Mouse (Mus musculus): ENCODE data around the gene Zfp341. TPM values are rescaled to one million over a fixed set of nuclear protein-coding genes. Genes with fewer than 3 reads are reported as not detected.

Zfp341 gene
- polyA plus RNA-seq, 1 experiment from 2014 or later, result 2.3 TPM

GRCm38 (mm10) chr2:154685772-154686171 lies 72.7 kb downstream of the Zfp341 start:
- Histone ChIP-seq H3K4me3 (ENCODE audit: low read depth, low read length) (no peak overlapping the region), H3K4me1 (ENCODE audit: control insufficient read depth, insufficient read depth, low read length) (peaks cover 17% of the 10 kb centered on the region), H3K4me2 (ENCODE audit: low read length) (no peak overlapping the region), H3K27me3 (ENCODE audit: control insufficient read depth, insufficient read depth, low read depth, low read length) (no peaks in the 10 kb centered on the region), H3K9ac (ENCODE audit: low read depth, low read length) (no peak overlapping the region), H3K27ac (ENCODE audit: low read length) (no peak overlapping the region), H3K36me3 (ENCODE audit: control insufficient read depth, insufficient read depth, low read length) (peaks cover 5% of the 10 kb centered on the region; the same call in 1 of the 2 replicates), H3K9me3 (replicated peaks; ENCODE audit: control insufficient read depth, low read length, poor library complexity, severe bottlenecking) (no peaks in the 10 kb centered on the region)
- ATAC-seq, result no peak
- 84% methylated on average over 3 of the region's 3 CpGs for WGBS

GRCm38 (mm10) chr2:154686819-154687218 lies 73.7 kb downstream of the Zfp341 start:
- no peak for ATAC-seq
- WGBS, result 97% methylated on average over 3 of the region's 3 CpGs
- peaks cover 5% of the 10 kb centered on the region; the same call in 1 of the 2 replicates for H3K36me3 ChIP-seq (ENCODE audit: control insufficient read depth, insufficient read depth, low read length)
- H3K9ac ChIP-seq (ENCODE audit: low read depth, low read length), result no peak overlapping the region
- H3K4me2 ChIP-seq (ENCODE audit: low read length), result no peak overlapping the region
- H3K9me3 ChIP-seq (replicated peaks; ENCODE audit: control insufficient read depth, low read length, poor library complexity, severe bottlenecking), result no peaks in the 10 kb centered on the region
- peaks cover 12% of the 10 kb centered on the region for H3K4me1 ChIP-seq (ENCODE audit: control insufficient read depth, insufficient read depth, low read length)
- no peak overlapping the region for H3K4me3 ChIP-seq (ENCODE audit: low read depth, low read length)
- H3K27ac ChIP-seq (ENCODE audit: low read length), result no peak overlapping the region
- H3K27me3 ChIP-seq (ENCODE audit: control insufficient read depth, insufficient read depth, low read depth, low read length), result no peaks in the 10 kb centered on the region

GRCm38 (mm10) chr2:154689391-154689790 lies 76.3 kb downstream of the Zfp341 start:
- no peak overlapping the region for H3K4me2 ChIP-seq (ENCODE audit: low read length)
- H3K36me3 ChIP-seq (ENCODE audit: control insufficient read depth, insufficient read depth, low read length), result peaks cover 5% of the 10 kb centered on the region; the same call in 1 of the 2 replicates

GRCm38 (mm10) chr2:154690959-154691358 lies 77.9 kb downstream of the Zfp341 start:
- no peak overlapping the region for H3K27ac ChIP-seq (ENCODE audit: low read length)
- H3K27me3 ChIP-seq (ENCODE audit: control insufficient read depth, insufficient read depth, low read depth, low read length), result no peaks in the 10 kb centered on the region
- H3K36me3 ChIP-seq (ENCODE audit: control insufficient read depth, insufficient read depth, low read length), result peaks cover 8% of the 10 kb centered on the region
- H3K9ac ChIP-seq (ENCODE audit: low read depth, low read length), result no peak overlapping the region
- H3K9me3 ChIP-seq (replicated peaks; ENCODE audit: control insufficient read depth, low read length, poor library complexity, severe bottlenecking), result no peaks in the 10 kb centered on the region
- H3K4me3 ChIP-seq (ENCODE audit: low read depth, low read length), result no peak overlapping the region
- ATAC-seq, result no peak
- 97% methylated on average over 5 of the region's 5 CpGs for WGBS
- no peak overlapping the region for H3K4me2 ChIP-seq (ENCODE audit: low read length)
- no peaks in the 10 kb centered on the region for H3K4me1 ChIP-seq (ENCODE audit: control insufficient read depth, insufficient read depth, low read length)

More at GRCm38 (mm10) chr2:154689391-154689790, 76.3 kb downstream of the Zfp341 start:
- H3K9ac ChIP-seq (ENCODE audit: low read depth, low read length), result no peak overlapping the region
- no peaks in the 10 kb centered on the region for H3K4me1 ChIP-seq (ENCODE audit: control insufficient read depth, insufficient read depth, low read length)
- no peak for ATAC-seq
- 94% methylated on average over 14 of the region's 14 CpGs for WGBS
- no peak overlapping the region for H3K4me3 ChIP-seq (ENCODE audit: low read depth, low read length)
- no peaks in the 10 kb centered on the region for H3K9me3 ChIP-seq (replicated peaks; ENCODE audit: control insufficient read depth, low read length, poor library complexity, severe bottlenecking)
- no peak overlapping the region for H3K27ac ChIP-seq (ENCODE audit: low read length)
- H3K27me3 ChIP-seq (ENCODE audit: control insufficient read depth, insufficient read depth, low read depth, low read length), result no peaks in the 10 kb centered on the region

- H3K4me1 ChIP-seq (ENCODE audit: control insufficient read depth, insufficient read depth, low read length), result no peaks in the 10 kb centered on the region
- no peak overlapping the region for H3K27ac ChIP-seq (ENCODE audit: low read length)
- 78% methylated on average over 11 of the region's 11 CpGs for WGBS
- no peak overlapping the region for H3K4me2 ChIP-seq (ENCODE audit: low read length)
- no peaks in the 10 kb centered on the region for H3K27me3 ChIP-seq (ENCODE audit: control insufficient read depth, insufficient read depth, low read depth, low read length)
- H3K9me3 ChIP-seq (replicated peaks; ENCODE audit: control insufficient read depth, low read length, poor library complexity, severe bottlenecking), result no peaks in the 10 kb centered on the region
- ATAC-seq, result no peak
- no peak overlapping the region for H3K4me3 ChIP-seq (ENCODE audit: low read depth, low read length)
- no peak overlapping the region for H3K9ac ChIP-seq (ENCODE audit: low read depth, low read length)
- H3K36me3 ChIP-seq (ENCODE audit: control insufficient read depth, insufficient read depth, low read length), result peaks cover 8% of the 10 kb centered on the region
Observed at GRCm38 (mm10) chr2:154693186-154693940, 80.3 kb downstream of the Zfp341 start.

GRCm38 (mm10) chr2:154693941-154694256 lies 80.8 kb downstream of the Zfp341 start:
- no peak for ATAC-seq
- Histone ChIP-seq H3K4me2 (ENCODE audit: low read length) (no peak overlapping the region), H3K4me3 (ENCODE audit: low read depth, low read length) (no peak overlapping the region), H3K9ac (ENCODE audit: low read depth, low read length) (no peak overlapping the region), H3K36me3 (ENCODE audit: control insufficient read depth, insufficient read depth, low read length) (peaks cover 8% of the 10 kb centered on the region), H3K27ac (ENCODE audit: low read length) (no peak overlapping the region), H3K9me3 (replicated peaks; ENCODE audit: control insufficient read depth, low read length, poor library complexity, severe bottlenecking) (no peaks in the 10 kb centered on the region), H3K27me3 (ENCODE audit: control insufficient read depth, insufficient read depth, low read depth, low read length) (no peaks in the 10 kb centered on the region), H3K4me1 (ENCODE audit: control insufficient read depth, insufficient read depth, low read length) (no peaks in the 10 kb centered on the region)
- 95% methylated on average over 12 of the region's 12 CpGs for WGBS

GRCm38 (mm10) chr2:154695690-154696089 lies 82.6 kb downstream of the Zfp341 start:
- Histone ChIP-seq H3K27ac (ENCODE audit: low read length) (no peak overlapping the region), H3K27me3 (ENCODE audit: control insufficient read depth, insufficient read depth, low read depth, low read length) (no peaks in the 10 kb centered on the region), H3K4me1 (ENCODE audit: control insufficient read depth, insufficient read depth, low read length) (no peaks in the 10 kb centered on the region), H3K9ac (ENCODE audit: low read depth, low read length) (no peak overlapping the region), H3K4me3 (ENCODE audit: low read depth, low read length) (no peak overlapping the region), H3K36me3 (ENCODE audit: control insufficient read depth, insufficient read depth, low read length) (peaks cover 5% of the 10 kb centered on the region; the same call in 1 of the 2 replicates), H3K4me2 (ENCODE audit: low read length) (no peak overlapping the region), H3K9me3 (replicated peaks; ENCODE audit: control insufficient read depth, low read length, poor library complexity, severe bottlenecking) (no peaks in the 10 kb centered on the region)
- no peak for ATAC-seq
- WGBS, result 80% methylated on average over 8 of the region's 8 CpGs

Other genes starting within 250 kb of the Zfp341 start
- gene Cdk5rap1, start 240.3 kb upstream of the Zfp341 start, polyA plus RNA-seq (2015; fragmentation: Nextera tagmentation; extraction: Ambion mirVana), result 12.2 and 16.3 TPM in 2 replicates
- 9.2 and 12.3 TPM in 2 replicates for gene Snta1, start 205.2 kb upstream of the Zfp341 start, polyA plus RNA-seq (2015; fragmentation: Nextera tagmentation; extraction: Ambion mirVana)
- 50.2 and 53.1 TPM in 2 replicates for gene Cbfa2t2, start 176.8 kb upstream of the Zfp341 start, polyA plus RNA-seq (2015; fragmentation: Nextera tagmentation; extraction: Ambion mirVana)
- gene 1700003F12Rik, start 66.2 kb upstream of the Zfp341 start, polyA plus RNA-seq (2015; fragmentation: Nextera tagmentation; extraction: Ambion mirVana), result 1.9 and 2.3 TPM in 2 replicates
- 0.19 and 0.44 TPM in 2 replicates for gene Actl10, start 61.5 kb upstream of the Zfp341 start, polyA plus RNA-seq (2015; fragmentation: Nextera tagmentation; extraction: Ambion mirVana)
- gene Necab3, start 54.4 kb upstream of the Zfp341 start, polyA plus RNA-seq (2015; fragmentation: Nextera tagmentation; extraction: Ambion mirVana), result 18.5 and 19.9 TPM in 2 replicates
- 3.2 and 4.2 TPM in 2 replicates for gene E2f1, start 43.4 kb upstream of the Zfp341 start, polyA plus RNA-seq (2015; fragmentation: Nextera tagmentation; extraction: Ambion mirVana)
- gene Pxmp4, start 9.6 kb upstream of the Zfp341 start, polyA plus RNA-seq (2015; fragmentation: Nextera tagmentation; extraction: Ambion mirVana), result 14.1 and 15.9 TPM in 2 replicates
- gene 4930519P11Rik, start 140 bp downstream of the Zfp341 start, polyA plus RNA-seq (2015; fragmentation: Nextera tagmentation; extraction: Ambion mirVana), result 0.41 and 0.63 TPM in 2 replicates
- 22.1 and 24.2 TPM in 2 replicates for gene Chmp4b, start 38.4 kb downstream of the Zfp341 start, polyA plus RNA-seq (2015; fragmentation: Nextera tagmentation; extraction: Ambion mirVana)
- not detected in 2 replicates for gene Gm14214, start 156.7 kb downstream of the Zfp341 start, polyA plus RNA-seq (2015; fragmentation: Nextera tagmentation; extraction: Ambion mirVana)
- 24.0 and 27.3 TPM in 2 replicates for gene Raly, start 177.8 kb downstream of the Zfp341 start, polyA plus RNA-seq (2015; fragmentation: Nextera tagmentation; extraction: Ambion mirVana)
- 0.54 and 1.5 TPM in 2 replicates for gene a, start 178.1 kb downstream of the Zfp341 start, polyA plus RNA-seq (2015; fragmentation: Nextera tagmentation; extraction: Ambion mirVana)

All from midbrain, embryonic 16.5 days (tissue).